Mouse (Mus musculus) midbrain, embryonic 14.5 days (tissue): ENCODE results near the gene Usp9x. TPM values are rescaled to one million over a fixed set of nuclear protein-coding genes. Genes with fewer than 3 reads are reported as not detected.

ENCODE experiments used
- ATAC-seq: fragments of 200-750 bp; cut with Nextera tagmentation; 2 replicates; pipeline ENCODE4 v1.8.0; 2017; ENCODE audit warnings: moderate number of reproducible peaks, moderate library complexity; ENCODE audit not compliant: low FRiP score, low TSS enrichment
- DNase-seq: peaks from one replicate; pipeline ENCODE4 v3.0.0-alpha.2; 2015
- H3K27ac ChIP-seq: fragments of 300-500 bp; sonication (generic); replicated peaks from 2 replicates; pipeline ENCODE4 v1.5.1; 2014; ENCODE audit warnings: mild to moderate bottlenecking, low read depth, low read length, moderate library complexity
- H3K27me3 ChIP-seq: fragments of 300-500 bp; sonication (generic); 2 replicates; pipeline ENCODE4 v1.6.1; 2014; ENCODE audit warnings: low read length, control low read depth, mixed read lengths; ENCODE audit not compliant: control insufficient read depth, insufficient read depth
- H3K36me3 ChIP-seq: fragments of 300-500 bp; sonication (generic); 2 replicates; pipeline ENCODE4 v1.6.1; 2014; ENCODE audit warnings: low read length, control low read depth; ENCODE audit not compliant: control insufficient read depth, insufficient read depth
- H3K4me1 ChIP-seq: fragments of 300-500 bp; sonication (generic); 2 replicates; pipeline ENCODE4 v1.6.1; 2014; ENCODE audit warnings: mild to moderate bottlenecking, antibody characterized with exemption, low read length, control low read depth; ENCODE audit not compliant: control insufficient read depth, insufficient read depth
- H3K4me2 ChIP-seq: fragments of 300-500 bp; sonication (generic); 2 replicates; pipeline ENCODE4 v1.6.1; 2014; ENCODE audit warnings: mild to moderate bottlenecking, low read length, moderate library complexity
- H3K4me3 ChIP-seq: fragments of 300-500 bp; sonication (generic); replicated peaks from 2 replicates; pipeline ENCODE4 v1.5.1; 2014; ENCODE audit warnings: low read depth, low read length
- H3K9ac ChIP-seq: fragments of 300-500 bp; sonication (generic); replicated peaks from 2 replicates; pipeline ENCODE4 v1.6.1; 2014; ENCODE audit warnings: mild to moderate bottlenecking, low read length, moderate library complexity
- H3K9me3 ChIP-seq: fragments of 300-500 bp; sonication (generic); 2 replicates; pipeline ENCODE4 v1.6.1; 2016; ENCODE audit warnings: low read length, control low read depth, mixed read lengths; ENCODE audit not compliant: control insufficient read depth
- WGBS: fragments of 180-500 bp; shearing (Covaris S2); extraction: QIAGEN DNeasy Blood & Tissue Kit; methylation state at CpG from one replicate; pipeline ENCODE4 v1.1.7; 2014; 5-methylcytosine and 5-hydroxymethylcytosine counted together
- polyA plus RNA-seq: library from polyadenylated mRNA; unstranded; fragments of >200 nt; fragmentation: Nextera tagmentation; extraction: Ambion mirVana; gene quantifications from 2 replicates; pipeline ENCODE4 v1.2.1, GENCODE M21; 2014

Gene Usp9x
- polyA plus RNA-seq, 1 experiment from 2014 or later = 119 TPM

GRCm38 (mm10) chrX:13070206-13070572 lies 1.1 kb upstream of the Usp9x start:
- Histone ChIP-seq H3K4me3 (peak overlapping the region; percentile 66), H3K27me3 (no peaks in the 10 kb centered on the region), H3K9ac (peak overlapping the region; percentile 43), H3K9me3 (no peaks in the 10 kb centered on the region), H3K36me3 (no peaks in the 10 kb centered on the region), H3K4me2 (peak overlapping the region; percentile 49), H3K27ac (peak overlapping the region; percentile 95), H3K4me1 (no peaks in the 10 kb centered on the region)
- ATAC-seq = no peak
- no peak for DNase-seq
- WGBS = 32% methylated on average over 8 of the region's 8 CpGs

GRCm38 (mm10) chrX:13070573-13071240 lies 591 bp upstream of the Usp9x start:
- H3K27ac ChIP-seq = peak overlapping the region; percentile 95
- peak overlapping the region; percentile 49 for H3K4me2 ChIP-seq
- no peaks in the 10 kb centered on the region for H3K4me1 ChIP-seq
- no peaks in the 10 kb centered on the region for H3K27me3 ChIP-seq
- H3K36me3 ChIP-seq = no peaks in the 10 kb centered on the region
- no peaks in the 10 kb centered on the region for H3K9me3 ChIP-seq
- H3K4me3 ChIP-seq = peak overlapping the region; percentile 66
- DNase-seq (peak; percentile 96), ATAC-seq (peak; percentile 88)
- H3K9ac ChIP-seq = peak overlapping the region; percentile 49
- WGBS = 26% methylated on average over 35 of the region's 35 CpGs

- no peaks in the 10 kb centered on the region for H3K9me3 ChIP-seq
- ATAC-seq = peak; percentile 15
- peak; percentile 63 for DNase-seq
- WGBS = 21% methylated on average over 61 of the region's 67 CpGs
- H3K27ac ChIP-seq = peak overlapping the region; percentile 95
- peak overlapping the region; percentile 81 for H3K9ac ChIP-seq
- no peaks in the 10 kb centered on the region for H3K4me1 ChIP-seq
- H3K27me3 ChIP-seq = no peaks in the 10 kb centered on the region
- peak overlapping the region; percentile 66 for H3K4me3 ChIP-seq
- H3K36me3 ChIP-seq = no peaks in the 10 kb centered on the region
- peak overlapping the region; percentile 62 for H3K4me2 ChIP-seq
Observed at GRCm38 (mm10) chrX:13071776-13072460, 620 bp downstream of the Usp9x start.

- Histone ChIP-seq H3K36me3 (no peaks in the 10 kb centered on the region), H3K4me2 (peak overlapping the region; percentile 62), H3K9ac (peak overlapping the region; percentile 81), H3K4me1 (no peaks in the 10 kb centered on the region), H3K27me3 (no peaks in the 10 kb centered on the region), H3K27ac (peak overlapping the region; percentile 95), H3K4me3 (peak overlapping the region; percentile 66), H3K9me3 (no peaks in the 10 kb centered on the region)
- ATAC-seq = 0 out of 2 replicates have a peak, but pooled peaks have one; percentile 18
- DNase-seq = peak; percentile 79
- 22% methylated on average over 52 of the region's 73 CpGs for WGBS
Observed at GRCm38 (mm10) chrX:13072461-13072982, 1.2 kb downstream of the Usp9x start.

- Histone ChIP-seq H3K27me3 (no peaks in the 10 kb centered on the region), H3K36me3 (no peaks in the 10 kb centered on the region), H3K4me1 (no peaks in the 10 kb centered on the region), H3K4me3 (no peak overlapping the region), H3K9ac (no peak overlapping the region), H3K27ac (no peak overlapping the region), H3K4me2 (no peak overlapping the region), H3K9me3 (no peaks in the 10 kb centered on the region)
- WGBS = 75% methylated on average over 1 of the region's 1 CpGs
- DNase-seq (no peak), ATAC-seq (no peak)
Observed at GRCm38 (mm10) chrX:13085621-13086020, 14.3 kb downstream of the Usp9x start.

GRCm38 (mm10) chrX:13096985-13097384 lies 25.7 kb downstream of the Usp9x start:
- Histone ChIP-seq H3K9me3 (no peaks in the 10 kb centered on the region), H3K9ac (no peak overlapping the region), H3K4me2 (no peak overlapping the region), H3K4me3 (no peak overlapping the region), H3K36me3 (peaks cover 7% of the 10 kb centered on the region), H3K4me1 (no peaks in the 10 kb centered on the region), H3K27ac (no peak overlapping the region), H3K27me3 (no peaks in the 10 kb centered on the region)
- ATAC-seq = no peak
- 78% methylated on average over 1 of the region's 1 CpGs for WGBS
- no peak for DNase-seq

GRCm38 (mm10) chrX:13206514-13206913 lies 135.2 kb downstream of the Usp9x start:
- Histone ChIP-seq H3K9me3 (no peaks in the 10 kb centered on the region), H3K27me3 (no peaks in the 10 kb centered on the region), H3K36me3 (no peaks in the 10 kb centered on the region), H3K4me3 (no peak overlapping the region), H3K4me2 (no peak overlapping the region), H3K27ac (no peak overlapping the region), H3K9ac (no peak overlapping the region), H3K4me1 (no peaks in the 10 kb centered on the region)
- DNase-seq (no peak), ATAC-seq (no peak)
- 21% methylated on average over 7 of the region's 7 CpGs for WGBS

GRCm38 (mm10) chrX:13207512-13208341 lies 136.4 kb downstream of the Usp9x start:
- 22% methylated on average over 23 of the region's 23 CpGs for WGBS
- no peaks in the 10 kb centered on the region for H3K27me3 ChIP-seq
- no peaks in the 10 kb centered on the region for H3K36me3 ChIP-seq
- no peaks in the 10 kb centered on the region for H3K4me1 ChIP-seq
- DNase-seq (peak; percentile 97), ATAC-seq (peak; percentile 93)
- peak overlapping the region; percentile 49 for H3K4me2 ChIP-seq
- H3K9ac ChIP-seq = peak overlapping the region; percentile 18; the same call in 1 of the 2 replicates
- no peaks in the 10 kb centered on the region for H3K9me3 ChIP-seq
- peak overlapping the region; percentile 77; the same call in 1 of the 2 replicates for H3K27ac ChIP-seq
- peak overlapping the region; percentile 20; the same call in 1 of the 2 replicates for H3K4me3 ChIP-seq
